ENCODE assay signal across 22 mouse cellular contexts in genomic region chrX:111460166-111460565, GRCm38 (mm10).
DNase-seq lines count a peak whose midpoint lies in the region; ATAC-seq lines count a peak whose summit lies in the region.
"Had no signal": no experiment of that assay in that cellular context is flagged by ENCODE, and none has a peak within 500 bp of the region (broad histone marks: within the 10 kb centered on the region; RNA-seq: fewer than 3 reads in every experiment).

No protein-coding gene starts in this region.

- H3K9me3 ChIP-seq in midbrain, embryonic 14.5 days (ENCODE audit: control insufficient read depth, low read length), result no peaks in the 10 kb centered on the region
- no peaks in the 10 kb centered on the region for H3K9me3 ChIP-seq in midbrain, embryonic 13.5 days
- H3K9me3 ChIP-seq: neural tube, embryonic 15.5 days; stomach, embryonic 15.5 days had no signal

- ATAC-seq in midbrain, embryonic 14.5 days (ENCODE audit: low FRiP score, low TSS enrichment), result no peak
- no peak for ATAC-seq in midbrain, embryonic 13.5 days
- ATAC-seq: forebrain, embryonic 14.5 days; hindbrain, postnatal 0 days; intestine, postnatal 0 days had no signal

- H3K9ac ChIP-seq in midbrain, embryonic 14.5 days (replicated peaks; ENCODE audit: low read length), result no peak overlapping the region
- no peak overlapping the region for H3K9ac ChIP-seq in midbrain, embryonic 13.5 days (replicated peaks)
- H3K9ac ChIP-seq: neural tube, embryonic 15.5 days; stomach, embryonic 15.5 days had no signal

- H3K27ac ChIP-seq in midbrain, embryonic 14.5 days (replicated peaks; ENCODE audit: low read depth, low read length), result no peak overlapping the region
- H3K27ac ChIP-seq in midbrain, embryonic 13.5 days, result no peak overlapping the region
- H3K27ac ChIP-seq: hindbrain, postnatal 0 days; neural tube, embryonic 15.5 days; stomach, embryonic 15.5 days had no signal

- H3K4me1 ChIP-seq in midbrain, embryonic 14.5 days (ENCODE audit: control insufficient read depth, insufficient read depth, low read length), result no peaks in the 10 kb centered on the region
- H3K4me1 ChIP-seq in midbrain, embryonic 13.5 days (replicated peaks), result no peaks in the 10 kb centered on the region
- H3K4me1 ChIP-seq: neural tube, embryonic 15.5 days; stomach, embryonic 15.5 days had no signal

- H3K27me3 ChIP-seq in midbrain, embryonic 14.5 days (ENCODE audit: control insufficient read depth, insufficient read depth, low read length), result no peaks in the 10 kb centered on the region
- no peaks in the 10 kb centered on the region for H3K27me3 ChIP-seq in midbrain, embryonic 13.5 days
- H3K27me3 ChIP-seq: neural tube, embryonic 15.5 days; stomach, embryonic 15.5 days had no signal

- H3K36me3 ChIP-seq in midbrain, embryonic 14.5 days (ENCODE audit: control insufficient read depth, insufficient read depth, low read length), result no peaks in the 10 kb centered on the region
- H3K36me3 ChIP-seq in midbrain, embryonic 13.5 days, result no peaks in the 10 kb centered on the region
- H3K36me3 ChIP-seq: neural tube, embryonic 15.5 days; stomach, embryonic 15.5 days had no signal

- no peak overlapping the region for H3K4me3 ChIP-seq in midbrain, embryonic 14.5 days (replicated peaks; ENCODE audit: low read depth, low read length)
- H3K4me3 ChIP-seq in midbrain, embryonic 13.5 days (replicated peaks), result no peak overlapping the region
- H3K4me3 ChIP-seq: neural tube, embryonic 15.5 days; stomach, embryonic 15.5 days had no signal

- peak; percentile 12 for DNase-seq in midbrain, embryonic 14.5 days
- peak; percentile 64 for DNase-seq in embryo, embryonic 10 days (ENCODE audit: low spot score)
- peak; percentile 27 for DNase-seq in embryo, embryonic 9.5 days (ENCODE audit: extremely low spot score)
- DNase-seq in lung, postnatal 10 days, result peak; percentile 15
- DNase-seq in frontal cortex, postnatal 10 days (ENCODE audit: low spot score in 2 of 2), result no peak
- no peak for DNase-seq in heart, adult 9 months (ENCODE audit: low spot score in 2 of 2)
- DNase-seq in frontal cortex, postnatal 36 days (ENCODE audit: low spot score in 2 of 2), result no peak
- DNase-seq: adrenal gland, adult 2 months; cerebellum, adult 9-11 months; heart, postnatal 14 days; kidney, postnatal 10 days; layer of hippocampus, postnatal 36 days; thymus, adult 18-20 months; thymus, postnatal 4 days had no signal

- no peak overlapping the region for H3K4me2 ChIP-seq in midbrain, embryonic 14.5 days (ENCODE audit: low read length)
- H3K4me2 ChIP-seq in midbrain, embryonic 13.5 days (replicated peaks), result no peak overlapping the region; the same call in 1 of the 2 replicates
- H3K4me2 ChIP-seq: heart, embryonic 11.5 days; liver, embryonic 11.5 days; neural tube, embryonic 15.5 days; stomach, embryonic 15.5 days had no signal

Comparison
In these comparisons a context has a peak if more than half of its experiments do, and no peak if none do; other contexts are left out.
1. DNase-seq: peak in midbrain, embryonic 14.5 days (single experiment), embryo, embryonic 10 days (single experiment), embryo, embryonic 9.5 days (single experiment) and lung, postnatal 10 days (single experiment); none in frontal cortex, postnatal 10 days (0 of 2), heart, adult 9 months (0 of 2) and frontal cortex, postnatal 36 days (0 of 2).